Mouse (Mus musculus): ENCODE measurements around the gene Eftud2.

- TF ChIP-seq CTCF (IDR thresholded peaks at IDR 0.05; ENCODE audit: control insufficient read depth, insufficient read depth, low read length) (no peak), POLR2A (IDR thresholded peaks at IDR 0.05; ENCODE audit: borderline replicate concordance, control insufficient read depth, low read depth, low read length) (no peak)
Observed at GRCm38 (mm10) chr11:102898408-102898807, 17.6 kb upstream of the Eftud2 start.
